Mouse (Mus musculus) kidney, adult 2 months (tissue): ENCODE measurements around the gene Pdgfb.

Experiments used
- CTCF ChIP-seq: fragments of 200-500 bp; conservative IDR thresholded peaks from 2 replicates; pipeline ENCODE4 v1.5.1; 2011; ENCODE audit warnings: low read depth, mild to moderate bottlenecking, control low read depth, low read length, moderate library complexity, mixed read lengths; ENCODE audit not compliant: insufficient read depth, insufficient read length
- POLR2A ChIP-seq: fragments of 200-500 bp; IDR thresholded peaks from one replicate; pipeline ENCODE4 v1.6.1; 2011; ENCODE audit warnings: low read depth, low read length, control low read depth

GRCm38 (mm10) chr15:80028862-80029261 is 14.1 kb upstream of the Pdgfb start:
- no peak for TF ChIP-seq CTCF
- no peak for TF ChIP-seq POLR2A
